Mouse (Mus musculus) heart, embryonic 11.5 days (tissue): ENCODE results near the gene C1qtnf7. TPM values are rescaled to one million over a fixed set of nuclear protein-coding genes. Genes with fewer than 3 reads are reported as not detected.

ENCODE experiments used
- ATAC-seq: fragments of 200-750 bp; cut with Nextera tagmentation; replicated peaks from 2 replicates; pipeline ENCODE4 v1.8.0; 2017; ENCODE audit warnings: moderate library complexity; ENCODE audit not compliant: insufficient number of reproducible peaks, low FRiP score, low TSS enrichment
- H3K27ac ChIP-seq: fragments of 300-500 bp; sonication (generic); 2 replicates; pipeline ENCODE4 v1.5.1; 2014; ENCODE audit warnings: mild to moderate bottlenecking, low read depth, low read length
- H3K27me3 ChIP-seq: fragments of 300-500 bp; sonication (generic); 2 replicates; pipeline ENCODE4 v1.6.1; 2014; ENCODE audit warnings: mild to moderate bottlenecking, low read length, mixed read lengths; ENCODE audit not compliant: control insufficient read depth, insufficient read depth
- H3K36me3 ChIP-seq: fragments of 300-500 bp; sonication (generic); 2 replicates; pipeline ENCODE4 v1.6.1; 2014; ENCODE audit warnings: mild to moderate bottlenecking, low read length, moderate library complexity, mixed read lengths; ENCODE audit not compliant: control insufficient read depth, insufficient read depth
- H3K4me1 ChIP-seq: fragments of 300-500 bp; sonication (generic); 2 replicates; pipeline ENCODE4 v1.6.1; 2014; ENCODE audit warnings: low read length; ENCODE audit not compliant: control insufficient read depth, insufficient read depth
- H3K4me2 ChIP-seq: fragments of 300-500 bp; sonication (generic); 2 replicates; pipeline ENCODE4 v1.6.1; 2014; ENCODE audit warnings: mild to moderate bottlenecking, moderate library complexity
- H3K4me3 ChIP-seq: fragments of 300-500 bp; sonication (generic); 2 replicates; pipeline ENCODE4 v1.5.1; 2014; ENCODE audit warnings: low read depth, low read length
- H3K9ac ChIP-seq: fragments of 300-500 bp; sonication (generic); 2 replicates; pipeline ENCODE4 v1.6.1; 2014; ENCODE audit warnings: mild to moderate bottlenecking, low read depth, low read length, moderate library complexity
- H3K9me3 ChIP-seq: fragments of 300-500 bp; sonication (generic); replicated peaks from 2 replicates; pipeline ENCODE4 v1.6.1; 2016; ENCODE audit warnings: low read length; ENCODE audit not compliant: control insufficient read depth
- whole genome bisulfite sequencing: fragments of 180-500 bp; shearing (Covaris S2); extraction: QIAGEN DNeasy Blood & Tissue Kit; methylation state at CpG from one replicate; pipeline ENCODE4 v1.1.7; 2014; ENCODE audit not compliant: insufficient replicate concordance; 5-methylcytosine and 5-hydroxymethylcytosine counted together
- polyA plus RNA-seq: library from polyadenylated mRNA; unstranded; fragments of >200 nt; fragmentation: Nextera tagmentation; extraction: Ambion mirVana; gene quantifications from 2 replicates; pipeline ENCODE4 v1.2.1, GENCODE M21; 2014

The C1qtnf7 gene
- polyA plus RNA-seq, 1 experiment from 2014 or later, result 5.2 TPM

GRCm38 (mm10) chr5:43583326-43584120, 68.2 kb downstream of the C1qtnf7 start:
- no peaks in the 10 kb centered on the region for H3K4me1 ChIP-seq
- no peak overlapping the region for H3K27ac ChIP-seq
- ATAC-seq, result no peak
- H3K27me3 ChIP-seq, result no peaks in the 10 kb centered on the region
- no peaks in the 10 kb centered on the region for H3K9me3 ChIP-seq
- no peak overlapping the region for H3K4me2 ChIP-seq
- WGBS, result 82% methylated on average over 6 of the region's 6 CpGs
- H3K36me3 ChIP-seq, result no peaks in the 10 kb centered on the region
- no peak overlapping the region for H3K4me3 ChIP-seq
- no peak overlapping the region for H3K9ac ChIP-seq

GRCm38 (mm10) chr5:43584464-43584863, 69.1 kb downstream of the C1qtnf7 start:
- WGBS, result 55% methylated on average over 1 of the region's 1 CpGs
- no peak for ATAC-seq
- Histone ChIP-seq H3K4me1 (no peaks in the 10 kb centered on the region), H3K4me2 (no peak overlapping the region), H3K9me3 (no peaks in the 10 kb centered on the region), H3K27ac (no peak overlapping the region), H3K4me3 (no peak overlapping the region), H3K9ac (no peak overlapping the region), H3K27me3 (no peaks in the 10 kb centered on the region), H3K36me3 (no peaks in the 10 kb centered on the region)

- ATAC-seq, result no peak
- H3K9me3 ChIP-seq, result no peaks in the 10 kb centered on the region
- no peak overlapping the region for H3K4me3 ChIP-seq
- no peaks in the 10 kb centered on the region for H3K27me3 ChIP-seq
- WGBS, result 55% methylated on average over 11 of the region's 11 CpGs
- H3K27ac ChIP-seq, result no peak overlapping the region
- H3K4me2 ChIP-seq, result no peak overlapping the region
- no peaks in the 10 kb centered on the region for H3K4me1 ChIP-seq
- no peaks in the 10 kb centered on the region for H3K36me3 ChIP-seq
- no peak overlapping the region for H3K9ac ChIP-seq
Observed at GRCm38 (mm10) chr5:43585406-43586245, 70.3 kb downstream of the C1qtnf7 start.

GRCm38 (mm10) chr5:43588791-43589439, 73.6 kb downstream of the C1qtnf7 start:
- no peak for ATAC-seq
- Histone ChIP-seq H3K9ac (no peak overlapping the region), H3K4me1 (no peaks in the 10 kb centered on the region), H3K36me3 (no peaks in the 10 kb centered on the region), H3K4me2 (no peak overlapping the region), H3K27me3 (no peaks in the 10 kb centered on the region), H3K9me3 (no peaks in the 10 kb centered on the region), H3K27ac (no peak overlapping the region), H3K4me3 (no peak overlapping the region)
- 71% methylated on average over 5 of the region's 5 CpGs for WGBS

GRCm38 (mm10) chr5:43589440-43589830, 74.1 kb downstream of the C1qtnf7 start:
- Histone ChIP-seq H3K4me1 (no peaks in the 10 kb centered on the region), H3K4me3 (no peak overlapping the region), H3K36me3 (no peaks in the 10 kb centered on the region), H3K27ac (no peak overlapping the region), H3K4me2 (no peak overlapping the region), H3K9me3 (no peaks in the 10 kb centered on the region), H3K27me3 (no peaks in the 10 kb centered on the region), H3K9ac (no peak overlapping the region)
- WGBS, result 72% methylated on average over 2 of the region's 2 CpGs
- no peak for ATAC-seq

GRCm38 (mm10) chr5:43590311-43590731, 75.0 kb downstream of the C1qtnf7 start:
- Histone ChIP-seq H3K4me3 (no peak overlapping the region), H3K27me3 (no peaks in the 10 kb centered on the region), H3K9ac (no peak overlapping the region), H3K36me3 (no peaks in the 10 kb centered on the region), H3K27ac (no peak overlapping the region), H3K9me3 (no peaks in the 10 kb centered on the region), H3K4me1 (no peaks in the 10 kb centered on the region), H3K4me2 (no peak overlapping the region)
- 85% methylated on average over 2 of the region's 2 CpGs for WGBS
- no peak for ATAC-seq

- Histone ChIP-seq H3K4me2 (no peak overlapping the region), H3K9ac (no peak overlapping the region), H3K27ac (no peak overlapping the region), H3K9me3 (no peaks in the 10 kb centered on the region), H3K4me1 (no peaks in the 10 kb centered on the region), H3K36me3 (no peaks in the 10 kb centered on the region), H3K27me3 (no peaks in the 10 kb centered on the region), H3K4me3 (no peak overlapping the region)
- ATAC-seq, result no peak
- 76% methylated on average over 8 of the region's 8 CpGs for WGBS
Observed at GRCm38 (mm10) chr5:43601601-43602000, 86.3 kb downstream of the C1qtnf7 start.

- no peak overlapping the region for H3K4me3 ChIP-seq
- H3K36me3 ChIP-seq, result no peaks in the 10 kb centered on the region
- H3K4me1 ChIP-seq, result no peaks in the 10 kb centered on the region
- ATAC-seq, result no peak
- H3K27ac ChIP-seq, result no peak overlapping the region
- H3K27me3 ChIP-seq, result no peaks in the 10 kb centered on the region
- H3K9me3 ChIP-seq, result no peaks in the 10 kb centered on the region
- no peak overlapping the region for H3K4me2 ChIP-seq
- no peak overlapping the region for H3K9ac ChIP-seq
- WGBS, result 92% methylated on average over 3 of the region's 3 CpGs
Observed at GRCm38 (mm10) chr5:43602518-43602917, 87.2 kb downstream of the C1qtnf7 start.
